Mouse (Mus musculus) olfactory bulb, adult 2 months (tissue): Measurements from ENCODE around the gene Nsun2. TPM values are rescaled to one million over a fixed set of nuclear protein-coding genes. Genes with fewer than 3 reads are reported as not detected.

Source experiments
- H3K27ac ChIP-seq: fragments of 200-500 bp; 2 replicates; pipeline ENCODE4 v1.5.1; 2012; ENCODE audit warnings: low read depth, low read length; ENCODE audit not compliant: insufficient read depth
- H3K4me1 ChIP-seq: fragments of 200-500 bp; 2 replicates; pipeline ENCODE4 v1.6.1; 2012; ENCODE audit warnings: low read length; ENCODE audit not compliant: control insufficient read depth, insufficient read depth
- H3K4me3 ChIP-seq: fragments of 200-500 bp; 2 replicates; pipeline ENCODE4 v1.5.1; 2012; ENCODE audit warnings: mild to moderate bottlenecking, low read depth, low read length, moderate library complexity; ENCODE audit not compliant: insufficient read depth
- CTCF ChIP-seq: fragments of 200-500 bp; IDR thresholded peaks from 2 replicates; pipeline ENCODE4 v1.5.1; 2012; ENCODE audit warnings: low read depth, mild to moderate bottlenecking, low read length, moderate library complexity; ENCODE audit not compliant: insufficient read depth
- POLR2A ChIP-seq: fragments of 200-500 bp; IDR thresholded peaks from 2 replicates; pipeline ENCODE4 v1.6.1; 2012; ENCODE audit warnings: mild to moderate bottlenecking, low read depth, low read length, moderate library complexity; ENCODE audit not compliant: insufficient read depth
- WGBS: fragments of 180-500 bp; shearing (Covaris S2); methylation state at CpG from one replicate; pipeline ENCODE4 v1.1.7; 2018; 5-methylcytosine and 5-hydroxymethylcytosine counted together
- polyA plus RNA-seq: library from polyadenylated mRNA; stranded (reverse); fragments of >200 nt; gene quantifications from 2 replicates; pipeline ENCODE4 v1.2.4, GENCODE M21; 2012; ENCODE audit warnings: low replicate concordance; ENCODE audit not compliant: missing spikeins, insufficient read depth, insufficient read length

Nsun2 gene
- polyA plus RNA-seq, 1 experiment = not detected

DNA sequence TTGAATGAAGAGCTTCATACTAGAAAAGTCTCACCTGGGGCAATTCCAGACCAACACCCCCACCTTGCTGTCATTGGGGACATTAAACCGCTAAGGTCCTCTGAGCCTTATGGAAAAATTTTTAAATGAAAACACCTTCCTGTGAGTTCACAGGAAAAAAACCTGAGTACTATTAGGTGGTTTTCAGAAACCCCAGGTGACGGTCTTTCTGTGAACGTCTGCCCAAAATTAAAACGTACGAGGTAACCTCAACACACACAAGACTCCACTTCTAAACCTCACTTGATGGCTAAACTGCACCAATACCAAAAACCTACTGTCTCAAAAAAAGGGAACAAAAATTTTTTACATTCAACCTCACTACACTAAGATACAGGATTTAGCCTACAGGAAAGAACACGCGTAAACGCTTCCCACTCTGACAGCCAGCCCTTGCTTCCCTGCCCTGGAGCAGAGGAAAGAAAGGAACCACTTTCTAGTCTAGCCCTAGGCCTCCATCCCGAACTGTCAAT, 597 bp upstream of the Nsun2 start:
- peaks cover 36% of the 10 kb centered on the region for H3K4me1 ChIP-seq
- H3K4me3 ChIP-seq = peak overlapping the region; percentile 62
- no peak overlapping the region; the same call in 1 of the 2 replicates for H3K27ac ChIP-seq
- 4% methylated on average over 9 of the region's 9 CpGs for WGBS
- TF ChIP-seq CTCF = no peak
- TF ChIP-seq POLR2A = no peak

- TF ChIP-seq CTCF (no peak), POLR2A (no peak)
- Histone ChIP-seq H3K4me3 (peak within 1 kb of the TSS; percentile 62), H3K27ac (peak within 1 kb of the TSS; percentile 76), H3K4me1 (peaks cover 31% of the 10 kb centered on the region)
- 3% methylated on average over 54 of the region's 57 CpGs for WGBS
Observed at GRCm38 (mm10) chr13:69534334-69534653, 748 bp downstream of the Nsun2 start, which contains the start of gene Tent4a. Tent4a (minus strand) TSS chr13:69534617.

DNA sequence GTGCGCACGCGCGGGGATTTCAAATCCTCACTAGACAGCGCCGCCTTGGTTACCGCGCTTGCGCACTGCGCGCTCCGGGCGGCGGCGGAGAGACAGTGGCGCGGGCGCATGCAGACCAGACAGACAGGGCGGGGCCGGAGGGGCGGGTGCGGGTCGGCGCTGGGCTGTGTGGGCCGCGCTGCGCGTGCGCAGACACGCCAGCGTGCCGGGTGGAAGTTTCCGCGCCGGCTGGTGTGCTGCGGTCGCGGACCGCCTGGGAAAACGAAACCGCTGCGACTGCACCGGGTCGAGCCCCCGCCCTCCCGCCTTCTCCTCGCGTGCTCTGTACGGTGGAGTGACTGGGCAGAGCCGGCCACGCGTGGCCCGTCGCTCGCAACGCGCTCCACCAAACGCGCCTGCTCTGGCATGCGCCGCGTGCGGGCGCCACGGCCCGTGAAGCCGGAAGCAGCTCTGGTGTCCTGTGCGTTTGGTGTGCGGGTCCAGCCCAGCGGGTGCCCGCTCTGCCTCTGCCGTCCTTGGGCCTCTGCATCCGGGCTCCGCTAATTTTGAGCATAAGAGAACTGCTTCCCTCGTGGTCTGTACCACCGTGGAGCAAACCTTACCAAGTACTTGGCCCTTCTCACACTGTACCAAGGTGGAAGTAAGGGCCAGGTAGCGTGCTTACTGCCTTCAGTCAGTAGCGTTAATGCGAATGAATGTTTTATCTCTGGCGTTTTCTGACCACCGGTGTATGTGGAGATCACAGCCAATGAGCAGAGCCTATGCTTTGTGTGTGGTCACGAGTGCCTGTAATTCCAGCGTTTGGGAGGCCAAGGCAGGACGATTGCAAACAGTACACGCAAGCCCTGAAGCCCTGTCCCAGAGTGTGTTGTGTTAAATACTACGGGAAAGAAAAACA, 1.4 kb downstream of the Nsun2 start:
- Histone ChIP-seq H3K27ac (peak overlapping the region; percentile 72), H3K4me1 (peaks cover 26% of the 10 kb centered on the region), H3K4me3 (peak overlapping the region; percentile 62)
- under 1% methylated on average over 86 of the region's 86 CpGs for WGBS
- TF ChIP-seq CTCF (no peak), POLR2A (peak; percentile 92)

GRCm38 (mm10) chr13:69536021-69536420, 2.5 kb downstream of the Nsun2 start:
- 72% methylated on average over 4 of the region's 4 CpGs for WGBS
- Histone ChIP-seq H3K4me1 (peaks cover 15% of the 10 kb centered on the region), H3K4me3 (no peak overlapping the region), H3K27ac (no peak overlapping the region)
- TF ChIP-seq CTCF (no peak), POLR2A (no peak)

DNA sequence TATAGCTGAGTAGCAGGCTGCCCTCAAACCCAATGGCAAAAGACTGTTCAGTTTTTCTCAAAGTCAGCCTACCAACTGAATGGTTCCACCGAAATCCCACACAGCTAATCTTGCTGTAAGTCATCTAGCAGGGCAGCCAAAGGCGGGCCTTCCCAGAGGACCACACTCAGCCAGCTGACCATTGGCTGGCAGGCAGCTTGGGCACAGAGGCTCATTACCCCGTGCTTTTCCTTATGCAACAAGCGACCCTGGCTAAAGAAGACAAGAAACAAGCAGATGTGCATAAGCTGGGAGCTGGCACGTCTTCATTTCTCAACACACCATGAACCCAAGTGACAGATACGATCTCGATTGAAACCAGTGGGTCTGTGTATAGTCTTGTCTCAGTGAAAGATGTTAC, 3.8 kb downstream of the Nsun2 start:
- no peak overlapping the region for H3K27ac ChIP-seq
- peaks cover 14% of the 10 kb centered on the region for H3K4me1 ChIP-seq
- TF ChIP-seq POLR2A = no peak
- 76% methylated on average over 7 of the region's 7 CpGs for WGBS
- no peak overlapping the region for H3K4me3 ChIP-seq

DNA sequence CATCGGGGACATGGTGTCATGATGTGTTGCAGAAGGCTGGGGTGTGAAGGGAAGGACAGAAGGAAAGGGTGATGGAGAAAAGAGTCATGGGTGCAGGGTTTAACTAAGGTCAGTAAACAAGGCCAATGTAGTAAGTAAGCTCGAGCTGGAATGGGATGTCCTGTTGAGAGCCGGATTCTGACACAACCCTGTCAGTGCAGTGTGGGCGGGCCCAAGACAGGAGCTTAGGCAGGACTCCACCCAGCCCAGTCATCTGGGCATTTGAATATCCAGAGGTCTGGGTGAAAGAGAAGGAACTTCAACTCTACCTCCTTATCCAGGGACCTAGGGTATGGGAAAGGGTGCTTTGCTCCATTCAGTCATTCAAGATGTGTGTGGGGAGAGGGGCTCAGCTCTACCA, 4.8 kb downstream of the Nsun2 start:
- WGBS = 45% methylated on average over 4 of the region's 4 CpGs
- Histone ChIP-seq H3K4me3 (no peak overlapping the region), H3K4me1 (peaks cover 20% of the 10 kb centered on the region), H3K27ac (no peak overlapping the region)
- TF ChIP-seq CTCF (no peak), POLR2A (no peak)

DNA sequence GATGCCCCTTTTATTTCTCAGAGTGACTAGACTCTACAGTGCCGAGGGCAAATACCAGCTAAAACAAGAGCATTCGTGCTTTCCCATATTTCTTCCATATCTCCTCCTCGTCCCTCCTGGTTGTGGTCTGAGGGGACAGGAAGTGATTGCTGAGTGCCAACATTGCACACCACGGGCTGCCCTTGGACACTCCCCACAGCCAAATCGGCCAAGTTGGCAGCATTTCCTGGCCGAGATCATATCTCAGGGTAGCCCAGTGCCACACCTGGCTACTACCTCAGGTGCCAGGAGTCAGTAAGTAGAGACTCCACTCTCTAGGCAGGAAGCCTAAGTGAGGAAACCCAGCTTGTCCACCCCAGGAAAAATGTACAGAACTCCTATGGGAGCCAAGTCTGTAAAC, 7.7 kb downstream of the Nsun2 start:
- TF ChIP-seq CTCF (no peak), POLR2A (no peak)
- Histone ChIP-seq H3K27ac (no peak overlapping the region), H3K4me1 (peaks cover 27% of the 10 kb centered on the region), H3K4me3 (no peak overlapping the region)
- WGBS = 67% methylated on average over 6 of the region's 6 CpGs

DNA sequence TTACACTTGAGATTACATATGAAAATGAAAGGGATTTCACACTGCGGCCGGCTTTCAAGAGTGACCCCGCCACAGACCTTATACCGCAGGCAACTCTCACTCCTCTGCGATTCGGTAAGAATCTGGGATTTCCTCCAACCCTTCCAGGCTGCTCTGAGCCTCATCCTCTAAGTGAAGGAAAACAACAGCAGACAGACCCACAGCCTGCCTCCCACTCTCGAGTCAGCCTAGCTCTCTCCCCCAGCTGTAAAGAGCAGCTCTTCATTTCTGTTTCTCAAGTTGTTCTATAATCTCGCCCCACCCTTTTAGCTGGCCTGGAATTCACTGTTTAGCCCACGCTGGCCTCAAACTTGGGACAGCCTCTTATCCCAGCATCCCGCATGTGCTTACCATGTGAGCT, 8.2 kb downstream of the Nsun2 start:
- Histone ChIP-seq H3K4me3 (no peak overlapping the region), H3K4me1 (peaks cover 27% of the 10 kb centered on the region), H3K27ac (no peak overlapping the region)
- 39% methylated on average over 10 of the region's 10 CpGs for WGBS
- no peak for TF ChIP-seq CTCF
- no peak for TF ChIP-seq POLR2A

DNA sequence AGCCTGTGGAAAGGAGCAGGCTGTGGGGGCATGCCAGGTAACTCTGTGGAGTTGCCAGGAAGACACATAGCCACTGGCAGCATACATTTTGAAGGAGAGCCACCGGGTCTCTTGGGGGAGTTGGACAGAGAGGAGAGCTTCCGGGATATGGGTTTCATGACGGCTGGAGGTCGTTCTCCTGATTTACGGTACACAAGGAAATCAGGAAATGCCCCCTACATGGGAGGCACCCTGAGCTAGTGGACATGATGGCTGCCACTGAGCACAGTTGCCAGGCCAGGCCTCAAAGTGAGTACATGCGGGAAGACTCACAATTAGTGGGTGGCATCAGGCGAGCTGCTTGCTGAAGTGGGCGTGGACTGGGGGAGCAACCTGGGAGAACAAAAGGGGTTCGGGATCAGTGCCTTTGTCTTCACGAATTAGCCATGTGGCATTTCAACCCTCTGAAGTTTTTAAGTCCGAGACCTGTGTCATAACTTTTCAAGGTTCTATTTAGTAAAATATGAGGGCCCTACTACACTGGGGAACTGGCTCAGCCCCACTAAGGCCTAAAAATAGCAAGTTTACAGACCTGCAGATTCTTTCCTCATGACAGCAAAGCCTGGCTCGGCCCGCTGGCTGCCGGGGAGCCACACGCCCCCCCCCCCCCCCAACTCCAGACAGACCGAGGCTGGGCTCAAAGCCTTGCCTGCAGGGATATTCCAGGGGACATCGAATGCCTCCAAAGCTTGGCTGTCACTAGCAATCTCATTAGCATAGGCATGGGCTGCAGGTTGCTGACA, 9.2 kb downstream of the Nsun2 start:
- Histone ChIP-seq H3K27ac (no peak overlapping the region), H3K4me1 (peaks cover 27% of the 10 kb centered on the region), H3K4me3 (no peak overlapping the region)
- TF ChIP-seq CTCF = no peak
- no peak for TF ChIP-seq POLR2A
- WGBS = 45% methylated on average over 17 of the region's 17 CpGs
